ENCODE assay signal across 22 mouse cellular contexts in genomic region chr19:53574546-53574945, GRCm38 (mm10). TPM values are rescaled to one million over a fixed set of nuclear protein-coding genes. Genes with fewer than 3 reads are reported as not detected.
DNase-seq lines count a peak whose midpoint lies in the region; ATAC-seq and TF ChIP-seq lines count a peak whose summit lies in the region.
"Had no signal": no experiment of that assay in that cellular context is flagged by ENCODE, and none has a peak within 500 bp of the region (broad histone marks: within the 10 kb centered on the region; RNA-seq: fewer than 3 reads in every experiment).

No protein-coding gene starts in this region.

- no peak for TF ChIP-seq EP300 in liver, postnatal 0 days (IDR thresholded peaks at IDR 0.05; ENCODE audit: low read depth)

- no peaks in the 10 kb centered on the region for H3K9me3 ChIP-seq in intestine, embryonic 14.5 days (ENCODE audit: control insufficient read depth, low read length)
- H3K9me3 ChIP-seq in intestine, embryonic 15.5 days, result no peaks in the 10 kb centered on the region
- no peaks in the 10 kb centered on the region for H3K9me3 ChIP-seq in liver, embryonic 11.5 days (ENCODE audit: control insufficient read depth, low read length)
- no peaks in the 10 kb centered on the region for H3K9me3 ChIP-seq in liver, postnatal 0 days (ENCODE audit: low read length)
- no peaks in the 10 kb centered on the region for H3K9me3 ChIP-seq in limb, embryonic 10.5 days (replicated peaks)
- H3K9me3 ChIP-seq: embryonic facial prominence, embryonic 13.5 days; embryonic facial prominence, embryonic 15.5 days; forebrain, embryonic 12.5 days; forebrain, embryonic 15.5 days had no signal

- no peak overlapping the region for H3K4me3 ChIP-seq in intestine, embryonic 14.5 days (ENCODE audit: low read depth, low read length)
- H3K4me3 ChIP-seq in intestine, embryonic 15.5 days (replicated peaks), result no peak overlapping the region
- H3K4me3 ChIP-seq in liver, embryonic 11.5 days (ENCODE audit: low read depth, low read length), result no peak overlapping the region
- no peak overlapping the region for H3K4me3 ChIP-seq in liver, postnatal 0 days (ENCODE audit: low read depth, low read length)
- H3K4me3 ChIP-seq in limb, embryonic 10.5 days, result no peak overlapping the region
- H3K4me3 ChIP-seq: embryonic facial prominence, embryonic 13.5 days; embryonic facial prominence, embryonic 15.5 days; forebrain, embryonic 12.5 days; forebrain, embryonic 15.5 days had no signal

- DNase-seq in heart, adult 11 months, result peak; percentile 72
- no peak for DNase-seq in heart, adult 9 months (ENCODE audit: low spot score in 2 of 2)
- DNase-seq in intestine, embryonic 14.5 days (ENCODE audit: low spot score), result peak; percentile 40
- peak; percentile 18 for DNase-seq in liver, embryonic 11.5 days (ENCODE audit: low spot score)
- no peak for DNase-seq in liver, postnatal 0 days
- peak; percentile 2 for DNase-seq in limb, embryonic 10.5 days (ENCODE audit: low spot score)
- DNase-seq: adrenal gland, postnatal 10 days; adrenal gland, postnatal 25 days; cerebellum, adult 11 months; cerebellum, adult 18-20 months; cerebellum, adult 8-10 months; cerebellum, adult 9-11 months; cerebellum, postnatal 14 days; cerebellum, postnatal 36 days; embryo, embryonic 11 days; forebrain, postnatal 0 days had no signal

- no peak overlapping the region for H3K4me2 ChIP-seq in intestine, embryonic 14.5 days (ENCODE audit: low read length)
- H3K4me2 ChIP-seq in intestine, embryonic 15.5 days (replicated peaks), result no peak overlapping the region
- no peak overlapping the region for H3K4me2 ChIP-seq in liver, embryonic 11.5 days
- H3K4me2 ChIP-seq in liver, postnatal 0 days (ENCODE audit: low read depth, low read length), result no peak overlapping the region
- H3K4me2 ChIP-seq: embryonic facial prominence, embryonic 13.5 days; embryonic facial prominence, embryonic 15.5 days; forebrain, embryonic 12.5 days; forebrain, embryonic 15.5 days had no signal

- peaks cover 4% of the 10 kb centered on the region; the same call in 1 of the 2 replicates for H3K4me1 ChIP-seq in intestine, embryonic 14.5 days (replicated peaks; ENCODE audit: control insufficient read depth, insufficient read depth, low read length)
- peaks cover 10% of the 10 kb centered on the region; the same call in 1 of the 2 replicates for H3K4me1 ChIP-seq in intestine, embryonic 15.5 days (replicated peaks)
- peaks cover 11% of the 10 kb centered on the region for H3K4me1 ChIP-seq in liver, embryonic 11.5 days (replicated peaks; ENCODE audit: control insufficient read depth, insufficient read depth, low read length)
- no peaks in the 10 kb centered on the region for H3K4me1 ChIP-seq in liver, postnatal 0 days (ENCODE audit: insufficient read depth)
- no peaks in the 10 kb centered on the region for H3K4me1 ChIP-seq in limb, embryonic 10.5 days
- H3K4me1 ChIP-seq: embryonic facial prominence, embryonic 15.5 days; forebrain, embryonic 15.5 days had no signal

- WGBS in intestine, embryonic 14.5 days, result 90% methylated on average over 7 of the region's 7 CpGs
- 88% methylated on average over 7 of the region's 7 CpGs for WGBS in intestine, embryonic 15.5 days
- WGBS in liver, embryonic 11.5 days, result 85% methylated on average over 7 of the region's 7 CpGs
- WGBS in liver, postnatal 0 days (ENCODE audit: insufficient replicate concordance), result 83% methylated on average over 7 of the region's 7 CpGs
- WGBS in limb, embryonic 10.5 days, result 88% methylated on average over 7 of the region's 7 CpGs

- no peaks in the 10 kb centered on the region for H3K27me3 ChIP-seq in intestine, embryonic 14.5 days (replicated peaks; ENCODE audit: control insufficient read depth, insufficient read depth, low read length)
- H3K27me3 ChIP-seq in intestine, embryonic 15.5 days (replicated peaks), result no peaks in the 10 kb centered on the region
- no peaks in the 10 kb centered on the region for H3K27me3 ChIP-seq in liver, embryonic 11.5 days (replicated peaks; ENCODE audit: control insufficient read depth, insufficient read depth, low read length)
- H3K27me3 ChIP-seq in liver, postnatal 0 days (ENCODE audit: insufficient read depth, low read length), result no peaks in the 10 kb centered on the region
- no peaks in the 10 kb centered on the region for H3K27me3 ChIP-seq in limb, embryonic 10.5 days (ENCODE audit: low read depth, poor library complexity, severe bottlenecking)
- H3K27me3 ChIP-seq: embryonic facial prominence, embryonic 13.5 days; embryonic facial prominence, embryonic 15.5 days; forebrain, embryonic 12.5 days; forebrain, embryonic 15.5 days had no signal

- no peaks in the 10 kb centered on the region for H3K36me3 ChIP-seq in intestine, embryonic 14.5 days (ENCODE audit: control insufficient read depth, insufficient read depth, low read length)
- H3K36me3 ChIP-seq in intestine, embryonic 15.5 days, result no peaks in the 10 kb centered on the region
- no peaks in the 10 kb centered on the region for H3K36me3 ChIP-seq in liver, embryonic 11.5 days (ENCODE audit: control insufficient read depth, insufficient read depth, low read length)
- no peaks in the 10 kb centered on the region for H3K36me3 ChIP-seq in liver, postnatal 0 days (replicated peaks; ENCODE audit: insufficient read depth, low read length)
- no peaks in the 10 kb centered on the region for H3K36me3 ChIP-seq in limb, embryonic 10.5 days
- H3K36me3 ChIP-seq: embryonic facial prominence, embryonic 13.5 days; embryonic facial prominence, embryonic 15.5 days; forebrain, embryonic 12.5 days; forebrain, embryonic 15.5 days had no signal

- ATAC-seq in intestine, embryonic 14.5 days (replicated peaks; ENCODE audit: low FRiP score, low TSS enrichment, low read depth), result no peak
- ATAC-seq in intestine, embryonic 15.5 days, result no peak
- no peak for ATAC-seq in liver, embryonic 11.5 days (replicated peaks; ENCODE audit: low FRiP score)
- ATAC-seq in liver, postnatal 0 days, result no peak
- ATAC-seq in erythroblast, adult 5-6 weeks (replicated peaks; ENCODE audit: low FRiP score, poor library complexity, severe bottlenecking), result no peak
- ATAC-seq: forebrain, embryonic 15.5 days; forebrain, postnatal 0 days had no signal

- TF ChIP-seq CTCF in liver, postnatal 0 days (IDR thresholded peaks at IDR 0.05; ENCODE audit: low read depth), result no peak

- H3K27ac ChIP-seq in intestine, embryonic 14.5 days (ENCODE audit: low read depth), result no peak overlapping the region
- no peak overlapping the region for H3K27ac ChIP-seq in intestine, embryonic 15.5 days
- no peak overlapping the region for H3K27ac ChIP-seq in liver, embryonic 11.5 days (ENCODE audit: low read depth, low read length)
- H3K27ac ChIP-seq in liver, postnatal 0 days (ENCODE audit: low read depth), result no peak overlapping the region
- H3K27ac ChIP-seq in limb, embryonic 10.5 days, result no peak overlapping the region
- H3K27ac ChIP-seq: embryonic facial prominence, embryonic 13.5 days; embryonic facial prominence, embryonic 15.5 days; forebrain, embryonic 12.5 days; forebrain, embryonic 15.5 days had no signal

- H3K9ac ChIP-seq in intestine, embryonic 14.5 days (ENCODE audit: low read length), result no peak overlapping the region
- no peak overlapping the region for H3K9ac ChIP-seq in intestine, embryonic 15.5 days
- H3K9ac ChIP-seq in liver, embryonic 11.5 days (ENCODE audit: low read depth, low read length), result no peak overlapping the region
- H3K9ac ChIP-seq in liver, postnatal 0 days (replicated peaks), result no peak overlapping the region
- H3K9ac ChIP-seq: embryonic facial prominence, embryonic 13.5 days; embryonic facial prominence, embryonic 15.5 days; forebrain, embryonic 12.5 days; forebrain, embryonic 15.5 days; forebrain, postnatal 0 days had no signal

RNA-seq across cellular contexts. Expression of gene Nutf2-ps1, which starts 14.3 kb away (rescaled TPM):
- 356 and 368 TPM in 2 replicates for polyA plus RNA-seq in intestine, embryonic 14.5 days (2014; fragmentation: Nextera tagmentation; extraction: Ambion mirVana)
- polyA plus RNA-seq in intestine, embryonic 15.5 days (2015; fragmentation: Nextera tagmentation; extraction: Ambion mirVana), result 366 and 397 TPM in 2 replicates
- 400 and 410 TPM in 2 replicates for polyA plus RNA-seq in liver, embryonic 11.5 days (2014; fragmentation: Nextera tagmentation; extraction: Ambion mirVana)
- polyA plus RNA-seq in liver, postnatal 0 days (2015; fragmentation: Nextera tagmentation; extraction: Ambion mirVana), result 86.8 and 101 TPM in 2 replicates
- 549 and 585 TPM in 2 replicates for polyA plus RNA-seq in limb, embryonic 10.5 days (2016; fragmentation: Nextera tagmentation; extraction: Ambion mirVana)
- total RNA-seq in erythroblast, adult 5-6 weeks (2015; ENCODE audit: low replicate concordance), result 4.0 and 22.2 TPM in 2 replicates
- 21.7 and 52.3 TPM in 2 replicates for total RNA-seq in erythroblast, adult 5-6 weeks (2017; ENCODE audit: low replicate concordance)

RNA-seq across cellular contexts. Expression of gene Smc3, which starts 25.7 kb away (rescaled TPM):
- 65.6 and 75.1 TPM in 2 replicates for polyA plus RNA-seq in intestine, embryonic 14.5 days (2014; fragmentation: Nextera tagmentation; extraction: Ambion mirVana)
- 57.0 and 63.2 TPM in 2 replicates for polyA plus RNA-seq in intestine, embryonic 15.5 days (2015; fragmentation: Nextera tagmentation; extraction: Ambion mirVana)
- 80.6 and 82.5 TPM in 2 replicates for polyA plus RNA-seq in liver, embryonic 11.5 days (2014; fragmentation: Nextera tagmentation; extraction: Ambion mirVana)
- polyA plus RNA-seq in liver, postnatal 0 days (2015; fragmentation: Nextera tagmentation; extraction: Ambion mirVana), result 19.4 and 19.7 TPM in 2 replicates
- 62.4 and 77.0 TPM in 2 replicates for polyA plus RNA-seq in limb, embryonic 10.5 days (2016; fragmentation: Nextera tagmentation; extraction: Ambion mirVana)
- 49.2 and 62.9 TPM in 2 replicates for total RNA-seq in erythroblast, adult 5-6 weeks (2015; ENCODE audit: low replicate concordance)
- 80.2 and 115 TPM in 2 replicates for total RNA-seq in erythroblast, adult 5-6 weeks (2017; ENCODE audit: low replicate concordance)

RNA-seq across cellular contexts. Expression of gene Dusp5, which starts 45.6 kb away (rescaled TPM):
- polyA plus RNA-seq in intestine, embryonic 14.5 days (2014; fragmentation: Nextera tagmentation; extraction: Ambion mirVana), result 5.8 and 7.3 TPM in 2 replicates
- polyA plus RNA-seq in intestine, embryonic 15.5 days (2015; fragmentation: Nextera tagmentation; extraction: Ambion mirVana), result 8.7 and 9.0 TPM in 2 replicates
- polyA plus RNA-seq in liver, embryonic 11.5 days (2014; fragmentation: Nextera tagmentation; extraction: Ambion mirVana), result 6.7 TPM in 2 replicates
- 2.7 and 3.4 TPM in 2 replicates for polyA plus RNA-seq in liver, postnatal 0 days (2015; fragmentation: Nextera tagmentation; extraction: Ambion mirVana)
- polyA plus RNA-seq in limb, embryonic 10.5 days (2016; fragmentation: Nextera tagmentation; extraction: Ambion mirVana), result 6.4 and 8.9 TPM in 2 replicates
- 1.9 and 2.9 TPM in 2 replicates for total RNA-seq in erythroblast, adult 5-6 weeks (2015; ENCODE audit: low replicate concordance)
- total RNA-seq in erythroblast, adult 5-6 weeks (2017; ENCODE audit: low replicate concordance), result 0.42 and 1.8 TPM in 2 replicates

Comparison
In these comparisons a context has a peak if more than half of its experiments do, and no peak if none do; other contexts are left out.
1. DNase-seq: peak in heart, adult 11 months (single experiment), intestine, embryonic 14.5 days (single experiment), liver, embryonic 11.5 days (single experiment) and limb, embryonic 10.5 days (single experiment); none in heart, adult 9 months (0 of 2) and liver, postnatal 0 days (single experiment).